Mouse (Mus musculus) Muller cell, postnatal 12 days (primary cell): Measurements from ENCODE around the gene Gm21970.
A peak's percentile ranks its signal among the peaks of the same experiment; 100 is the strongest.
"Not testable (repeated sequence)": the region's sequence is repeated elsewhere in the genome, so short reads cannot be mapped to it uniquely, and the experiment has no call there.

Experiments
- DNase-seq: peaks from one replicate; pipeline ENCODE4 v3.0.0-alpha.2; 2015; ENCODE audit errors: inconsistent ontology term

The Gm21970 gene

GRCm38 (mm10) chr16:91438599-91438998, 47.1 kb downstream of the Gm21970 start:
- DNase-seq: not testable (repeated sequence)

DNA sequence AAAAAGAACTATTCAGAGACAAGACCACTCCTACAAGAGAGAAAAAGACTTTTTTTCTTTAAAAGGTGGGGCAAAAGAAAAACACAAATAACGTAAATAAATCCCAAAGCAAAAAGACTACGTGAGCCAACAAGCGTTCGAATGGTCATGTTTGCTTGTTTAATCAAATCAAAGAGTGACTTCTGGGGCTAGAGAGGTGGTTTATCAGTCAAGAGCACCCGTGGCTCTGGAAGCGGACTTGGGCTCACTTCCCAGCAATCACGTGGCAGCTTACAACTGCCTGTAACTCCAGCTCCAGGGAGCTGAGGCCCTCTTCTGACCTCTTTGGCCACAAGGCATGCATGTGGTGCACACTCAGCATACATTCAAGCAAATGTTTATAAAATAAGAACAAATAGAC, 49.8 kb downstream of the Gm21970 start:
- no peak for DNase-seq

GRCm38 (mm10) chr16:91441811-91442240, 50.3 kb downstream of the Gm21970 start:
- no peak for DNase-seq

DNA sequence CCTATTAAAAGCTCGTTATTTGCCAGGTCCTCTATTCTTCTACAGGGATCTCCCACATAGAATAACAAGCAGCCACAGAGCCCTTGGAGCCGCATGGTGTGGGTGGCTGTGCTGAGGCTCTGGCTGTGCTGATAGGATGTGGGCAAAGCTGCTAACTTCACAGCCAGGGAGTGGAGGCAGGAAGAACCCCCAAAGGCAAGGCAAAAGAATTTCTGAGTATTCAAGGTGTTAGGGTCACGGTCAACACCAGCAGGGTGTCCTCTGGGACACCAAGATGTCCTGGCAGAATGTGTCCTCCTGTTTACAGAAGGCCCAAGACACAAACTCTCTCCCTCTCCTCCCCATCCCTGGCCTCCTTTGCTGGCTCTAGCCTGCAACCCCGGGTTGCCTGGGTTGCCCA, 50.9 kb downstream of the Gm21970 start:
- DNase-seq: no peak

DNA sequence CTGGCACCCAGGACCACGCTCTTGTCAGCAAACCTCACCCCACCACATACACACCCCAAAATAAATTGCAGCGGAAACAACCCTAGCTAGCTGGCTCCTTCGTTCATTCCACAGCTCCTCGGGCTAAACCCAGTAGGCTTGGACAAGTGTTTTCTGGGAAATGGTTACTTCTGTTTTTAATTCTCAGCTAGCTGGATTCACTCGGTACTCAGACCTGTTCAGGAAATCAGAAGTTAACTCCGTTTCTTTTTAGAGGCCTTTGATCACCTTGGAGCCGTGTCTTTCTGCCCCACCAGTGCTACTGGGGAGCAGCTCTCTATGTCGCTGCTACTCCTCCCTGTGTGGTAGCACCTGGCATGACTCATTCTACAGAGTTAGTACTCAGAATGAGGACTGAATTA, 51.7 kb downstream of the Gm21970 start:
- no peak for DNase-seq

DNA sequence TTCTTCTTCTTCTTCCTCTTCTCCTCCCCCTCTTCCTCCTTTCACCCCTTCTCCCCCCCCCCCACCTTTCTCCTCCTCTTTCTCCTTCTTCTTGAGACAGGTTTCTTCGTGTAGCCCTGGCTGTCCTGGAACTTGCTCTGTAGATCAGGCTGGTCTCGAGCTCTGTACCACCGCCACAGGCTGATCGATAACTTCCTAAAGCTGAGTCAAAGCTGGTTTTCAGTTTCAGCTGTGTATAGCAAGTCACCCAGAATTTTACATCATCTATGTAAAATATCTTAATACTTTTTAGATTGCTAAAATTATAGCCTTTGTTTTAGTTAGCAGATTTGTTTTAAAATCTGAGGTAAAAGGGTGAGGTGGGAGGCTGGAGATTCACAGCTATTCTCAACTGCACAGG, 53.3 kb downstream of the Gm21970 start:
- DNase-seq: no peak

- no peak for DNase-seq
Measured at GRCm38 (mm10) chr16:91445566-91445965, 54.0 kb downstream of the Gm21970 start.

GRCm38 (mm10) chr16:91446778-91447511, 55.4 kb downstream of the Gm21970 start:
- no peak for DNase-seq

- no peak for DNase-seq
Measured at GRCm38 (mm10) chr16:91447512-91447900, 56.0 kb downstream of the Gm21970 start.

GRCm38 (mm10) chr16:91448088-91448487, 56.6 kb downstream of the Gm21970 start:
- DNase-seq: no peak

GRCm38 (mm10) chr16:91448895-91449294, 57.4 kb downstream of the Gm21970 start:
- no peak for DNase-seq

DNA sequence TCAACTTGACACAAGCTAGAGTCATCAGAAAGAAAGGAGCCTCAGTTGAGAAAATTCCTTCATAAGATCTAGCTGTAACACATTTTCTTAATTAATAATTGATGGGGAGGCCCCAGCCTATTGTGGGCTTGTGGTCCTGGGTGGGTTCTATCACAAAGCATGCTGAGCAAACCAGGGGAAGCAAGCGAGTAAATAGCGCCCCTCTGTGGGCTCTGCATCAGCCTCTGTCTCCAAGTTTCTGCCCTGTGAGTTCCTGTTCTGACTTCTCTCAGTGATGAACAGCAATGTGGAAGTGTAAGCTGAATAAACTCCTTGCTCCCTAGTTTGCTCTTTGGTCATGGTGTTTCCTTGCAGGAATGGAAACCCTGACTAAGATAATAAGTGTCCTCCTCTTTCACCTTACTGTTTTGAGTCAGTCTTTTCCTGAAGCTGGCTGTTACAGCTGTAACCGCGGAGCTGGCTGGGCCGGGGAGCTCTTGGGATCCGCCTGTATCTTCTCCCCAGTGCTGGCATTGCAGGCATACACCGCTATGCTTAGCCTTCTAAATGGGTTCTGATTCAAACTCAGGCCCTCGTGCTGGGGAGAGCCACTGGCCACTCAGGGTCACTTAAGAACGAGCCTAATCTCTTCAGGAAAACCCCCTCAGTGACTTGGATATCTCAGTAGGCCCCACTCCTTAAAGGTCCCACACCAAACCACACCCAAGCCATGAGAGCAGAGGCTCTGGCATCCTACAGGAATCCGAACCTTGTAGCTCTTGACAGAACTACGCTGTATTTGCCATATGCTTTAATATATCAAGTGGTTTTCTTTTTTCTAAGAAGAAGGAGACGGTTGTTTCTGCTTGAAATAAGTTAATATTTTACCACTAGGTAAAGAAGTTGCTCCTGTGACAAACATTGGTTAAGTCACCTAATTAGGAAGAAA, 58.9 kb downstream of the Gm21970 start:
- DNase-seq: no peak

GRCm38 (mm10) chr16:91451949-91452348, 60.4 kb downstream of the Gm21970 start:
- DNase-seq: no peak

GRCm38 (mm10) chr16:91452363-91452896, 60.9 kb downstream of the Gm21970 start:
- peak; percentile 43 for DNase-seq

DNA sequence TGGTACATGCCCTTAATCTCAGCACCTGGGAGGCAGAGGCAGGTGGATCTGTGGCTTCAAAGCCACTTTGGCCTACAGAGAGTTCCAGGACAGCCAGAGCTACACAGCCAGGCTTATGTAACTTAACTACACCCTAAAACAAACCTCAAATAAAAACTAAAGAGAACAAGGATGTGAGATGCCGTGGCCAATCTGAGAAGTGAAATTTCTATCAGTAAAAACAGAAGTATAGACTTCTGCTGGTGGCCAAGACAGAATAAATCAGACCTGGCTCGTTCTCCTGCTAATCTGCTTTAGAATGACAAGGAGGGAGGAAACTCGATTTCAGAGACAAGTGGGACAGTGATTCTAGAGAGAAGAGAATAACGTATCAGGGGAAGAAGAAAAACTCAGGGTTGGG, 64.3 kb downstream of the Gm21970 start:
- no peak for DNase-seq

- DNase-seq: no peak
Measured at GRCm38 (mm10) chr16:91458301-91458746, 66.8 kb downstream of the Gm21970 start.

DNA sequence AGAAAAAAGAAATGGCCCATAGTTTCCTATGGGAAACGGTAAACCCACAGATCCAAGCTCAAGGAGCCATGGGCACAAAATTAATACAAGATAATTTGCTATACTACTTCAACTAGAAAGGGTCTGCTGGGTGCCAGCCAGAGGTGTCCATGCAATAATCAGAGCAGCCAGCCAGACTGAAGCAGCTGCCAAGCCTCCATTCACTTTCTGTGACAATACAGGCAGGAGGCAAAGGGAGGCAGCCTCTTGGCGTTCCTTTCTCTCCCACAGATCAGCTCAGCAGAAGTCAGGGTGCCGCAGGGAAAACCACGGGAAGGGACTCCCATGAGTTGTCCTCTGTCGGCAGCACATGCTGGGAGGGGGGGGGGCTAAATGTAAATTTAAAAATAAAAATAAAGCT, 67.5 kb downstream of the Gm21970 start:
- peak; percentile 60 for DNase-seq

DNA sequence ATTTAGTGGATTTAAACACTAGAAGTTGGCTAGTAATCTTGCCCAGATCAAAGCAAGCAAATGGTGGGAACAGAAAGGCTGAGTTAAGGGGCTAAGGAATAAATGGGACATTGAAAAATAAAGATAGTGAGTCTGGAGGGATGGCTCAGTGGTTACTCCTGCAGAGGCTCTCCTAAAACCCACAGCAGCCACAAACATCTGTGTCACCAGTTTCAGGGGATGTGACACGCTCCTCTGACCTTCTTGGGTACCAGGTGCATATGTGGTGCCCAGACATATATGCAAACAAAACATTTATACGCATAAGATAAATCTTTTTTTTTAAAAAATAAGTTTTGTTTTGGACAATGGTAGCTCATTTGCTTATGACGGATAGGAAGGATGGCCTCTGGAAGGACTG, 67.9 kb downstream of the Gm21970 start:
- no peak for DNase-seq

- no peak for DNase-seq
Measured at GRCm38 (mm10) chr16:91459841-91460370, 68.4 kb downstream of the Gm21970 start.

GRCm38 (mm10) chr16:91461066-91461638, 69.6 kb downstream of the Gm21970 start:
- no peak for DNase-seq

DNA sequence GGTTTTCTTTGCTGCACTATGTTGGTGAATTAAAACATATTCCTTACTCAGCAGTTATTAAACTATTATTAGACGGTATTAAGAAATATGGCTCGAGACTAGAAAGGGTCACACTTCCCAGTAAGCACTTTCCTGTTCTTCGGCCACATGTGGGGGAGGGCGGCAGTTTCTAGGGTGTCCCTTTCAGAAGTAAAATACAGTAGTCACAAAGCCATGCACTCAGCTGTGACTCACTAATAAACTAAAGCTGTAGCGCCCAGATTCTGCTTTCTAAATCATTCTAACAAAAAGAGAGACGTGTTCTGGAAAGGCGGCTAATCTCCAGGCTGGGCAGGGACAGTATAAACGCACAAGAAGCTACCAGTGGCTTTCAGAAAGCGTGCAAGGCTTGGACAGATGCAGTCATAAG, 70.3 kb downstream of the Gm21970 start:
- no peak for DNase-seq

DNA sequence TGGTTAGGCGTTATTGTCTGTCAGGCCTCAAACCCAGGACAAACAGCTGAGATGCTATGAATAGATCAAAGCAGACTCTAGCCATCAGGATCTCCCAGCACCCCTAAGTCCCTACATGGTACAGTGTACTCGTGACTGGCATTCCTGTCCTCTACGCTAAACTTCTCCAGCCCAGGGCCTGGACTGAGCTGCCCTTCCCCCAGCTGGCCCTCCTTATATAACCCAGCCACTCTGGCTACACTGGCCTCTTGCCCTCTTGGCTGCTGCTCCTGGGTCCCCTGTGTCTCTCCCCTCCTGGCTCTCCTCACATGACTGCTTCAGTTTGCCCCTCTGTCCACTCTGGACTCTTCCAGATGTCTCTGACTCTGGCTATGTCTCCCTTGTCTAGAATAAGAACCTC, 71.1 kb downstream of the Gm21970 start:
- DNase-seq: no peak
